Mouse (Mus musculus) mouse trophoblast stem cell (cell line): ENCODE data around the gene Tmcc3.
"Not testable (repeated sequence)": the region's sequence is repeated elsewhere in the genome, so short reads cannot be mapped to it uniquely, and the experiment has no call there.

Experiments used
- in situ Hi-C, 2 experiments: fragments of 300-500 bp; cut with MseI, MboI; formaldehyde crosslinking; loops; 2 replicates in 1 of 2; 3 replicates in 1 of 2; pipeline ENCODE4 v1.15.1; 2025

Tmcc3 gene

GRCm38 (mm10) chr10:94514506-94515178, 202.9 kb downstream of the Tmcc3 start:
- in situ Hi-C loops: no loop called here

- in situ Hi-C loops: no loop called here
Observed at GRCm38 (mm10) chr10:94515179-94515545, 203.4 kb downstream of the Tmcc3 start.

GRCm38 (mm10) chr10:94515583-94515982, 203.8 kb downstream of the Tmcc3 start:
- in situ Hi-C loops: no loop called here

GRCm38 (mm10) chr10:94519887-94520286, 208.1 kb downstream of the Tmcc3 start:
- in situ Hi-C loops: no loop called here

- in situ Hi-C loops: no loop called here
Observed at GRCm38 (mm10) chr10:94520306-94521106, 208.8 kb downstream of the Tmcc3 start.

- in situ Hi-C loops: no loop called here
Observed at GRCm38 (mm10) chr10:94521107-94521401, 209.3 kb downstream of the Tmcc3 start.

- in situ Hi-C loops: no loop called here
Observed at GRCm38 (mm10) chr10:94521776-94522175, 210.0 kb downstream of the Tmcc3 start.

GRCm38 (mm10) chr10:94523297-94523696, 211.5 kb downstream of the Tmcc3 start:
- in situ Hi-C loops: no loop called here

GRCm38 (mm10) chr10:94523711-94524156, 212.0 kb downstream of the Tmcc3 start:
- in situ Hi-C loops: no loop called here

- in situ Hi-C loops: no loop called here
Observed at GRCm38 (mm10) chr10:94524966-94525365, 213.2 kb downstream of the Tmcc3 start.

- in situ Hi-C loops: no loop called here
Observed at GRCm38 (mm10) chr10:94525784-94526183, 214.0 kb downstream of the Tmcc3 start.

GRCm38 (mm10) chr10:94526834-94527233, 215.1 kb downstream of the Tmcc3 start:
- in situ Hi-C loops: no loop called here

- in situ Hi-C loops: no loop called here
Observed at GRCm38 (mm10) chr10:94527248-94527647, 215.5 kb downstream of the Tmcc3 start.

GRCm38 (mm10) chr10:94530079-94530478, 218.3 kb downstream of the Tmcc3 start:
- in situ Hi-C loops: no loop called here

- in situ Hi-C loops: no loop called here
Observed at GRCm38 (mm10) chr10:94531482-94531881, 219.7 kb downstream of the Tmcc3 start.

GRCm38 (mm10) chr10:94533081-94533724, 221.5 kb downstream of the Tmcc3 start:
- in situ Hi-C loops: no loop called here

GRCm38 (mm10) chr10:94538623-94539022, 226.9 kb downstream of the Tmcc3 start:
- in situ Hi-C loops: not testable (repeated sequence)

GRCm38 (mm10) chr10:94540241-94540640, 228.5 kb downstream of the Tmcc3 start:
- in situ Hi-C loops: no loop called here

GRCm38 (mm10) chr10:94543956-94544355, 232.2 kb downstream of the Tmcc3 start:
- in situ Hi-C loops: no loop called here

GRCm38 (mm10) chr10:94544803-94545202, 233.1 kb downstream of the Tmcc3 start:
- in situ Hi-C loops: no loop called here

- in situ Hi-C loops: no loop called here
Observed at GRCm38 (mm10) chr10:94545259-94546019, 233.7 kb downstream of the Tmcc3 start.

- in situ Hi-C loops: no loop called here
Observed at GRCm38 (mm10) chr10:94546617-94547016, 234.9 kb downstream of the Tmcc3 start.
